Comparison of ENCODE assay signal across 13 mouse cellular contexts in the genomic region with DNA sequence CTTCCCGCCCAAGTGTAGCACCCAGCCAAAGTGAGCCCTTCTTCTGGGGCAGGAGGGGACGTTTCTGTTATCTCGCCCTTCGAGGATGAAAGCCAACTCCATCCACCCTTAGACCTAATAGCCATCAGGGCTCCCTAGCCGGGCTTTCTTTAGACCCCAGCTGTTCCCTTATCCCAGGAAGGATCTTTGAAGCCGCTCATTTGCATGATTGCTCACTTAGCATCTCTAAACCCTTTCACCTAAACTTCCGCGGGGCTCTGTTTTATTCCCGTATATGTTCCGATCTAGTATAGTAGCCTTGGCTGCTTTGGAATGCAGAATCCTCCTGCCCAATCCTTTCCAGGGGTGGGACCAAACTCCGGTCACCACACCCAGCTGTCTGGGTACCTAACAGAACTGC.
DNase-seq lines count a peak whose midpoint lies in the region; ATAC-seq lines count a peak whose summit lies in the region.
"Had no signal": no experiment of that assay in that cellular context is flagged by ENCODE, and none has a peak within 500 bp of the region (broad histone marks: within the 10 kb centered on the region; RNA-seq: fewer than 3 reads in every experiment).

No protein-coding gene starts in this region.

- H3K9ac ChIP-seq in lung, embryonic 15.5 days: no peak overlapping the region
- no peak overlapping the region for H3K9ac ChIP-seq in embryonic facial prominence, embryonic 13.5 days
- H3K9ac ChIP-seq in hindbrain, embryonic 15.5 days: no peak overlapping the region
- no peak overlapping the region for H3K9ac ChIP-seq in neural tube, embryonic 14.5 days (replicated peaks; ENCODE audit: low read depth, low read length)
- H3K9ac ChIP-seq: liver, embryonic 13.5 days had no signal

- 6% methylated on average over 11 of the region's 11 CpGs for WGBS in lung, embryonic 15.5 days
- WGBS in embryonic facial prominence, embryonic 13.5 days: 5% methylated on average over 11 of the region's 11 CpGs
- 5% methylated on average over 11 of the region's 11 CpGs for WGBS in hindbrain, embryonic 15.5 days
- WGBS in neural tube, embryonic 14.5 days: 5% methylated on average over 11 of the region's 11 CpGs

- peaks cover 28% of the 10 kb centered on the region for H3K27me3 ChIP-seq in lung, embryonic 15.5 days
- H3K27me3 ChIP-seq in embryonic facial prominence, embryonic 13.5 days: peaks cover 22% of the 10 kb centered on the region
- no peaks in the 10 kb centered on the region for H3K27me3 ChIP-seq in hindbrain, embryonic 15.5 days
- H3K27me3 ChIP-seq in neural tube, embryonic 14.5 days (ENCODE audit: control insufficient read depth, insufficient read depth, low read length): no peaks in the 10 kb centered on the region
- H3K27me3 ChIP-seq: Patski had no signal

- H3K9me3 ChIP-seq in lung, embryonic 15.5 days: no peaks in the 10 kb centered on the region
- no peaks in the 10 kb centered on the region for H3K9me3 ChIP-seq in embryonic facial prominence, embryonic 13.5 days
- H3K9me3 ChIP-seq in hindbrain, embryonic 15.5 days: no peaks in the 10 kb centered on the region
- no peaks in the 10 kb centered on the region for H3K9me3 ChIP-seq in neural tube, embryonic 14.5 days (ENCODE audit: control insufficient read depth, low read length)
- H3K9me3 ChIP-seq: liver, embryonic 13.5 days had no signal

- no peaks in the 10 kb centered on the region for H3K36me3 ChIP-seq in lung, embryonic 15.5 days
- H3K36me3 ChIP-seq in embryonic facial prominence, embryonic 13.5 days: no peaks in the 10 kb centered on the region
- H3K36me3 ChIP-seq in hindbrain, embryonic 15.5 days: no peaks in the 10 kb centered on the region
- H3K36me3 ChIP-seq in neural tube, embryonic 14.5 days (ENCODE audit: control insufficient read depth, insufficient read depth, low read length): no peaks in the 10 kb centered on the region
- H3K36me3 ChIP-seq: liver, embryonic 13.5 days had no signal

- no peak overlapping the region for H3K27ac ChIP-seq in lung, embryonic 15.5 days
- H3K27ac ChIP-seq in embryonic facial prominence, embryonic 13.5 days: no peak overlapping the region
- no peak overlapping the region for H3K27ac ChIP-seq in hindbrain, embryonic 15.5 days (replicated peaks)
- no peak overlapping the region for H3K27ac ChIP-seq in neural tube, embryonic 14.5 days (ENCODE audit: low read depth, low read length)
- H3K27ac ChIP-seq: liver, embryonic 13.5 days had no signal

- no peak for ATAC-seq in lung, embryonic 15.5 days (ENCODE audit: borderline replicate concordance, extremely low read depth, low FRiP score, low TSS enrichment)
- ATAC-seq in embryonic facial prominence, embryonic 13.5 days (ENCODE audit: insufficient number of reproducible peaks, insufficient read depth, low FRiP score, low TSS enrichment, low read depth): no peak
- no peak for ATAC-seq in hindbrain, embryonic 15.5 days (ENCODE audit: low FRiP score, low read depth)
- no peak for ATAC-seq in neural tube, embryonic 14.5 days (ENCODE audit: low read depth)
- ATAC-seq: inflammation-experienced regulatory T-cells, adult 6 months; Patski had no signal

- H3K4me2 ChIP-seq in lung, embryonic 15.5 days: peak overlapping the region; percentile 27; the same call in 1 of the 2 replicates
- peak overlapping the region; percentile 42 for H3K4me2 ChIP-seq in embryonic facial prominence, embryonic 13.5 days
- peak overlapping the region; percentile 36 for H3K4me2 ChIP-seq in hindbrain, embryonic 15.5 days
- H3K4me2 ChIP-seq in neural tube, embryonic 14.5 days (ENCODE audit: low read depth, low read length): peak overlapping the region; percentile 7; the same call in 1 of the 2 replicates
- H3K4me2 ChIP-seq: liver, embryonic 13.5 days had no signal

- H3K4me1 ChIP-seq in lung, embryonic 15.5 days: 0 out of 2 replicates have a peak, but pooled peaks cover 5% of the 10 kb centered on the region
- H3K4me1 ChIP-seq in embryonic facial prominence, embryonic 13.5 days: peaks cover 25% of the 10 kb centered on the region
- peaks cover 19% of the 10 kb centered on the region for H3K4me1 ChIP-seq in hindbrain, embryonic 15.5 days (replicated peaks)
- H3K4me1 ChIP-seq in neural tube, embryonic 14.5 days (ENCODE audit: control insufficient read depth, insufficient read depth, low read length): peaks cover under 1% of the 10 kb centered on the region; the same call in 1 of the 2 replicates

- DNase-seq in lung, adult 18-20 months: no peak
- DNase-seq in gastrocnemius, postnatal 10 days: no peak
- no peak for DNase-seq in kidney, adult 11 months
- DNase-seq in right cerebral cortex, postnatal 25 days: no peak
- DNase-seq: liver, embryonic 13.5 days; spleen, adult 18-20 months had no signal

- no peak overlapping the region for H3K4me3 ChIP-seq in lung, embryonic 15.5 days
- peak overlapping the region; percentile 2; the same call in 1 of the 2 replicates for H3K4me3 ChIP-seq in embryonic facial prominence, embryonic 13.5 days
- H3K4me3 ChIP-seq in hindbrain, embryonic 15.5 days: no peak overlapping the region
- H3K4me3 ChIP-seq in neural tube, embryonic 14.5 days (ENCODE audit: low read depth, low read length): no peak overlapping the region
- H3K4me3 ChIP-seq: erythroblast, embryonic 14.5 days; liver, embryonic 13.5 days had no signal
